Mouse (Mus musculus) kidney, postnatal 4 days (tissue): ENCODE results near the gene Dync2li1.

ENCODE experiments used
- DNase-seq, 2 experiments: peaks; one replicate each; pipeline ENCODE4 v3.0.0; 2021; ENCODE audit warnings: mixed read lengths in 2 of 2

Dync2li1 gene

GRCm38 (mm10) chr17:84685286-84685685, 59.0 kb downstream of the Dync2li1 start:
- DNase-seq = no peak

GRCm38 (mm10) chr17:84687994-84688393, 61.7 kb downstream of the Dync2li1 start:
- no peak for DNase-seq

DNA sequence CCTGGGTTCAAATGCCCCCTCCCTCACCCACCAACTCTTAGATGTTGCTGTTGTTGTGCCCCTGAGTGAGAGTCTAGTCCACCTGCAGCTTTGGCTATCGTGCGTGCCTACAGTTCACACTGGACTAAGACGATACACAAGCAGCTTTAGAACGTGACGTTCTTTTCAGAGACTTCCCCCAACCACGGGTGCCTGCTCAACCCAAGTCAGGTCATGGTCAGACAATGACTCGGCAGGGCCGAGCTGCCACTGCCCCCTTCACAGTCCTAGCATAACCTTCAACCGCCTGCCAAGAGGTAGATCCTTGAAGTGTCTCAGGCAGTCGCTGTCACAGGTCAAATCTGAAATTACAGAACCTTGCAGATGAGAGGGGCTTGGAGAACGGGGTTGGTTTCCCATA, 62.5 kb downstream of the Dync2li1 start:
- DNase-seq = no peak

- no peak for DNase-seq
Measured at GRCm38 (mm10) chr17:84689316-84689715, 63.0 kb downstream of the Dync2li1 start.

DNA sequence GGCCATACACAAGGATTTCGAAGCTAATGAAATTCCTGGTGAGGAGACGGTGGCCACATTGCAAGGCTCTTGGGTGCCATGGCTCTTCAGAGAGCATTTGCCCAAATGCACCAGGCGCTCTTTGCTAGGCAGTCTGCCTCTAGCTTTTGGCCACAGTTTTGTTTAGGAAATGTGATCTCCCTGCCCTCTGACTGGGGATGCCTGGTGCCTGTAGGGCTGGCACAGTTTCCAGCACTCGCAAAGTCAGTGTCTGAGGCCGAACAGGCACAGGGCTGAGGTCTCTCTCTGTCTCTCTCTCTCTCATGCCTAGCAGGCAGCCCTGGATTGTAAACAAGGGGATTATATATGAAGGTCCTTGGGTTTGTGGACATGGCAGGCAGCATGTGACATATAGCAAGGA, 63.8 kb downstream of the Dync2li1 start:
- no peak for DNase-seq

DNA sequence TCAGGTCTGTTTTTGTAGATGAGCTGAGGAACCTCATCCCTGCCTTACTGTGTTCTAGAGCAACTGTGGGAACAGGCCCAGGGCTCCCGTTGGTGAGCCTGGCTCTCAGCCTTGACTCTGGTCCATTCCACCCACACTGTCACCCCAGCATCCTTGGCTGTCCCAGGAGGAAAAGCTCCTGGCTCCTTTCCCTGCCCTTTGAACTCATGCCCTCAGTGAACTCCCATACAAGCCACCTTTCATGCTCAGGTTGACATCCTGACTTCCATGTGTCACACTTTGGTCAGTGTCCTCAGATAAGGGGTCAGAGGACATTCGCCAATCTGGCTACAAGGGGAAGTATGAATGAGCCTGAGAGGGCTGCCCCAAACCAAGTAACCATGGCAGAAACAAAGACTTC, 67.4 kb downstream of the Dync2li1 start:
- no peak for DNase-seq

DNA sequence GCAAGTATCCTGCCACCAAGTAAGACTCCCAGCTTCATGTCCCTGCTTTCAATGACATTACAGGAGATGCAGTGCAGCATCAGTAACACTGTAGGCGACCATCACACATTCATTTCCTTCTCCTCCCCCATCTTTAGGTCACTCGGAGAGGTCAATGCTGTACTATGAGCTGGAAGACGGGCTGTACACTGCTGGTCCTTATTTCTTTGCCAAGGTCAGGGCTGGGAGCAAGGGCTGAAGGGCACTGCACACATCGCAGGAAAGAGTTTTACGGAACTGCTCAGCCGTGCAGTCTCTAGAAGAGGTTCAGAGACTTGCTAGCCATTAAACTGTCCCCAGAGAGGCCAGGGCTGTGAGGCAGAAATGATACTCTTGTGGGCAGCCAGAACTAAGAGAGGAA, 70.2 kb downstream of the Dync2li1 start:
- no peak for DNase-seq

DNA sequence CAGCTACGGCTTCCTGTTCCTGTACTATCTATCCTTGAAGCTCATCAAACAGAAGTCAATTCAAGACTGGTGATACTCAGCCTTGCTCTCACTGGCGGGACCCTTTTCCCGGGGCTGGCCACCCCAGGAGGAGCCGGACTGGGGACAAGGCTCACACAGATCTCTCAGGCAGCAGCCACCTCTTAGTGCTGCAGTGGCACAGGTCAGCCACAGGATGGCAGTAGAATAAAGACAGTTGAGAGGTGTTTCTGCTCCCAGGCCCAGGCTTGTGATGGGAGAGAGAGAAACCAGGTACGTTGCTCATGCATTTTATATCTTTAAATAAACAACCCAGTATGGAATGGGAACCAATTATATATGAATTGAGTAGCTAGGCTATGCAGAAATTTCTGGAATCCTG, 72.4 kb downstream of the Dync2li1 start:
- peak; percentile 71 to 77 for DNase-seq
